Mouse (Mus musculus) heart, embryonic 11.5 days (tissue): ENCODE data around the gene Chmp2a. TPM values are rescaled to one million over a fixed set of nuclear protein-coding genes. Genes with fewer than 3 reads are reported as not detected.
A peak's percentile ranks its signal among the peaks of the same experiment; 100 is the strongest.
"Not testable (repeated sequence)": the region's sequence is repeated elsewhere in the genome, so short reads cannot be mapped to it uniquely, and the experiment has no call there.

Source experiments
- ATAC-seq: fragments of 200-750 bp; cut with Nextera tagmentation; replicated peaks from 2 replicates; pipeline ENCODE4 v1.8.0; 2017; ENCODE audit warnings: moderate library complexity; ENCODE audit not compliant: insufficient number of reproducible peaks, low FRiP score, low TSS enrichment
- H3K27ac ChIP-seq: fragments of 300-500 bp; sonication (generic); 2 replicates; pipeline ENCODE4 v1.5.1; 2014; ENCODE audit warnings: mild to moderate bottlenecking, low read depth, low read length
- H3K27me3 ChIP-seq: fragments of 300-500 bp; sonication (generic); 2 replicates; pipeline ENCODE4 v1.6.1; 2014; ENCODE audit warnings: mild to moderate bottlenecking, low read length, mixed read lengths; ENCODE audit not compliant: control insufficient read depth, insufficient read depth
- H3K36me3 ChIP-seq: fragments of 300-500 bp; sonication (generic); 2 replicates; pipeline ENCODE4 v1.6.1; 2014; ENCODE audit warnings: mild to moderate bottlenecking, low read length, moderate library complexity, mixed read lengths; ENCODE audit not compliant: control insufficient read depth, insufficient read depth
- H3K4me1 ChIP-seq: fragments of 300-500 bp; sonication (generic); 2 replicates; pipeline ENCODE4 v1.6.1; 2014; ENCODE audit warnings: low read length; ENCODE audit not compliant: control insufficient read depth, insufficient read depth
- H3K4me2 ChIP-seq: fragments of 300-500 bp; sonication (generic); 2 replicates; pipeline ENCODE4 v1.6.1; 2014; ENCODE audit warnings: mild to moderate bottlenecking, moderate library complexity
- H3K4me3 ChIP-seq: fragments of 300-500 bp; sonication (generic); 2 replicates; pipeline ENCODE4 v1.5.1; 2014; ENCODE audit warnings: low read depth, low read length
- H3K9ac ChIP-seq: fragments of 300-500 bp; sonication (generic); 2 replicates; pipeline ENCODE4 v1.6.1; 2014; ENCODE audit warnings: mild to moderate bottlenecking, low read depth, low read length, moderate library complexity
- H3K9me3 ChIP-seq: fragments of 300-500 bp; sonication (generic); replicated peaks from 2 replicates; pipeline ENCODE4 v1.6.1; 2016; ENCODE audit warnings: low read length; ENCODE audit not compliant: control insufficient read depth
- WGBS: fragments of 180-500 bp; shearing (Covaris S2); extraction: QIAGEN DNeasy Blood & Tissue Kit; methylation state at CpG from one replicate; pipeline ENCODE4 v1.1.7; 2014; ENCODE audit not compliant: insufficient replicate concordance; 5-methylcytosine and 5-hydroxymethylcytosine counted together
- polyA plus RNA-seq: library from polyadenylated mRNA; unstranded; fragments of >200 nt; fragmentation: Nextera tagmentation; extraction: Ambion mirVana; gene quantifications from 2 replicates; pipeline ENCODE4 v1.2.1, GENCODE M21; 2014

Gene Chmp2a
- 148 and 149 TPM in 2 replicates for polyA plus RNA-seq

DNA sequence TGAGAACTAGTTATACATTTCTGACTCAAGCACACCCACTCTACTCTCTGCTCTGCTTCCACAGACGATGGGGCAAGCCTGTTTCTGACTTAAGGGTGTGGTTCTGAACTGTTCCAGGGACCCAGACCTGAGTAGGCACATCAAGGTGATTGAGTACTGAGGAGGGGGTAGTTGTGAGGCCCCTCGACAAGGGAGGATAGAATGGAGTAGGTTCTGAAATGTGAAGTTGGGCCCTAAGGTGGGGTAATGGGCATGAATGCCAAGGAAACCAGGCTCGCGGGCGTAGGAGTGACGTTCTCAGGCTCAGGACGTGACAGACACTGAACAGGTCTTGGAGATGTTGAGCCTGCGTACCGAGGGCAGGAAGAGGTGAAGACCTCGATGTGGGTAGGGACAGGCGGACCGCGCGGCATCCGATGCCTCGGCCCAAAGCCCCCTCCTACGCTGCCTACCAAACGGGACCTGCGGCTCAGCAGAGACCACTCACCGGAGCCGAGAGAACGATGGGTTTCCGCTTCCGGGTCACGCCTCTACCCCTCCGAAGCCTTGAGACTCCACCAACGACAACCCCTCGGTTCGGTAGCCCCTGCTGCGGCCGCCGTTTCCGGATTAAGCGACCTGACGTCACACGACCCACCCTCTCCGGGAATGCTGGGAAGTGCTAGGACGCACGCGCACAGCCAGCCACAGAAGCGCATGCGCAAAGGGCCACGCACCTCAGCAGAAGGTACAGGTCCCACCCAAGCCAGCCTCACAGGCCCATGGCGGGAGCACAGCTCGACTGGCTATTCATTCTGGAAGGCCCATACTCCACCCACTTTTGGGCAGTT, at the start of gene Chmp2a:
Gene Chmp2a (minus strand): TSS at position 660 of the 830 bp plus-strand sequence.
- Histone ChIP-seq H3K27ac (peak within 1 kb of the TSS; percentile 79), H3K9ac (peak within 1 kb of the TSS; percentile 82), H3K9me3 (no peaks in the 10 kb centered on the region), H3K4me2 (peak within 1 kb of the TSS; percentile 82), H3K36me3 (peaks cover 37% of the 10 kb centered on the region), H3K4me1 (peaks cover 21% of the 10 kb centered on the region), H3K4me3 (peak within 1 kb of the TSS; percentile 55), H3K27me3 (no peaks in the 10 kb centered on the region)
- peak; percentile 74 for ATAC-seq
- WGBS = under 1% methylated on average over 44 of the region's 45 CpGs

GRCm38 (mm10) chr7:13072293-13072692, 37.7 kb upstream of the Chmp2a start:
- WGBS = 46% methylated on average over 5 of the region's 5 CpGs

GRCm38 (mm10) chr7:13063399-13063798, 28.8 kb upstream of the Chmp2a start:
- not testable (repeated sequence) for H3K9me3 ChIP-seq, H3K27me3 ChIP-seq, H3K36me3 ChIP-seq, H3K4me3 ChIP-seq, H3K9ac ChIP-seq, H3K27ac ChIP-seq, ATAC-seq, H3K4me1 ChIP-seq, H3K4me2 ChIP-seq
- 52% methylated on average over 2 of the region's 2 CpGs for WGBS

More at GRCm38 (mm10) chr7:13072293-13072692, 37.7 kb upstream of the Chmp2a start:
- ATAC-seq = no peak
- no peak overlapping the region for H3K9ac ChIP-seq
- no peak overlapping the region for H3K27ac ChIP-seq
- no peaks in the 10 kb centered on the region for H3K9me3 ChIP-seq
- H3K4me3 ChIP-seq = no peak overlapping the region
- no peak overlapping the region for H3K4me2 ChIP-seq
- H3K4me1 ChIP-seq = no peaks in the 10 kb centered on the region
- H3K27me3 ChIP-seq = no peaks in the 10 kb centered on the region
- H3K36me3 ChIP-seq = no peaks in the 10 kb centered on the region

GRCm38 (mm10) chr7:13059536-13059935, 24.9 kb upstream of the Chmp2a start:
- no peaks in the 10 kb centered on the region for H3K36me3 ChIP-seq
- H3K27me3 ChIP-seq = no peaks in the 10 kb centered on the region
- WGBS = 80% methylated on average over 9 of the region's 9 CpGs
- no peak for ATAC-seq
- no peaks in the 10 kb centered on the region for H3K4me1 ChIP-seq
- H3K27ac ChIP-seq = no peak overlapping the region
- H3K9me3 ChIP-seq = 0 out of 2 replicates have a peak, but pooled peaks cover 4% of the 10 kb centered on the region
- no peak overlapping the region for H3K4me2 ChIP-seq
- no peak overlapping the region for H3K9ac ChIP-seq
- no peak overlapping the region for H3K4me3 ChIP-seq

DNA sequence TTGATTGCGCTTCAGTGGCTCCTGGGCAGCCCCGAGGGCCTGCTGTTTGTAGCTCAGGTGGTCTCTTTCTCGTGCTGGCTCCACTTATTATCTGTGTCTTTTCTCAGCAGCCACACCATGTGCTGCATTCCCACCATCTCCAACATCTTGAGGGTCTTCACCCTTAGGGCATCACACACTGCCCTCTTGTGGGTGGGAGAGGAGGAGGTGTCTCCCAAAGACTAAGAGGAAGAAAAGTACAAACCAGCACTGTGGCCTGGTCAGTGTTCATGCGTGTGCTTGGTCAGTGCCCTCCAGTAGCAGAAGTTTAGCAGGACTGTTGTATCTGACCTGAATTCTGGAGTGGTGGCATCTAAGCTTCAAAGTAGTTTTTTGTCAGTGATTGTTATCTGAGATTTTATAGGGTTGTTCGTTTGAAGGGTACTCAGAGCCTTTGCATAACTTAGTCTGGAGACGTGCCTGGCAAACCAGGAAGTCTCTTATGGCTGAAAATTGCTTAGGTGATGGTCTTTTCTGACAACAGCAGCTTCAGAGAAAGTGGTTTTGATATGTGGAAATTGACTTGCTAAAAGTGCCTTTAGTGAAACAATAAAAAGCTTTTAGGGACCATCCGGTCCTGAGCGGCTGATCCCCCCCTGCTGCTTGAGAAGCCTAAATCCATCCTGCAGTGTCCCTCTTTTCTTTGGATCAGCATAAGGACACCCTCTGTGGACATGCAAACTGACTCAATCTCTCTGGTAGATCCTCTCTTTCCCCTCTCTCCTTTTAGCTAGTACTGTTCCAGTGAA, 22.5 kb upstream of the Chmp2a start:
- no peak for ATAC-seq
- WGBS = 65% methylated on average over 8 of the region's 8 CpGs
- Histone ChIP-seq H3K9ac (no peak overlapping the region), H3K9me3 (no peaks in the 10 kb centered on the region), H3K36me3 (no peaks in the 10 kb centered on the region), H3K27ac (no peak overlapping the region), H3K4me3 (no peak overlapping the region), H3K4me1 (peaks cover 3% of the 10 kb centered on the region; the same call in 1 of the 2 replicates), H3K27me3 (no peaks in the 10 kb centered on the region), H3K4me2 (no peak overlapping the region)

GRCm38 (mm10) chr7:13054287-13055010, 19.8 kb upstream of the Chmp2a start, which contains the start of gene Mzf1:
Gene Mzf1, minus strand, starts transcription at chr7:13054764.
- peak; percentile 92 for ATAC-seq
- H3K4me1 ChIP-seq = peaks cover 3% of the 10 kb centered on the region; the same call in 1 of the 2 replicates
- H3K4me2 ChIP-seq = peak within 1 kb of the TSS; percentile 63
- no peaks in the 10 kb centered on the region for H3K36me3 ChIP-seq
- H3K27me3 ChIP-seq = no peaks in the 10 kb centered on the region
- H3K9me3 ChIP-seq = no peaks in the 10 kb centered on the region
- WGBS = under 1% methylated on average over 41 of the region's 41 CpGs
- H3K27ac ChIP-seq = peak within 1 kb of the TSS; percentile 62
- peak within 1 kb of the TSS; percentile 76 for H3K9ac ChIP-seq
- H3K4me3 ChIP-seq = peak within 1 kb of the TSS; percentile 56

DNA sequence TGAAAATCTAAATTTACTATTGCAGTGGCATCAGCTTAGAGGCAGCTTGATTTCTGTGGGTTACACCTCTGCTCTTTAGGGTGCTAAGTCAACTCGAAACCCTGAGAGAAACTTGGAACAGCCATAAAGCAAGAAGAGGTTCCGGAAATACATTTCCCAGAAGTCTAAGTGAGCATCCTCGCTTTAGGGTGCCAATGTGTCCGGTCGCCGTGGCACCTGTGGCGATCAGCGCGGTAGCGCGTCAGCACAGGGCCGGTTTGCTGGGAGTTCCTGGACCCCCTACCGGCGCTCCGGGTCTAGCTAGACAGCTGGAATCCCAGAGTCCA, 19.3 kb upstream of the Chmp2a start:
- Histone ChIP-seq H3K36me3 (no peaks in the 10 kb centered on the region), H3K4me1 (peaks cover 3% of the 10 kb centered on the region; the same call in 1 of the 2 replicates), H3K9me3 (no peaks in the 10 kb centered on the region), H3K9ac (peak overlapping the region; percentile 76), H3K4me2 (peak overlapping the region; percentile 63), H3K27me3 (no peaks in the 10 kb centered on the region), H3K27ac (peak overlapping the region; percentile 62), H3K4me3 (peak overlapping the region; percentile 56)
- ATAC-seq = no peak
- WGBS = 2% methylated on average over 15 of the region's 15 CpGs

DNA sequence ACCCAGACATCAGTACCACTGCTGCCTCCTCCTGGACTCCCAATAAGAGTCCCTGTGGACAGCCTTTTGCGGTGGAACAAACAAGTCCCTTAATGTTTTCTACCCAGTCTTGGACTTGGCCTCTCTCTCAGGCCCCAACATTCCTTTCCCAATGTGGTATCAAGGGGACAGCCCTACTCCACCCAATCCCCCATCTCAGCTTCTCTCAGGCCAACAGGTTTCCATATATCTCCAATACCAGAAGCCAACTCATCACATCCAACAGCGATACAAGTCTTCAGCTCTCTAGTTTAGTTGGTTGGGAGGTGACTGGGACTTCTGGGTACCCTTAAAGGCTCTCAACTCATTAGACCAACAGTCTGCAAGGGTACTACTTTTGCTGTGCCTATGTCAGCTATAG, 18.9 kb upstream of the Chmp2a start:
- H3K4me2 ChIP-seq = peak overlapping the region; percentile 63
- peak overlapping the region; percentile 56 for H3K4me3 ChIP-seq
- H3K4me1 ChIP-seq = peaks cover 3% of the 10 kb centered on the region; the same call in 1 of the 2 replicates
- no peak overlapping the region for H3K9ac ChIP-seq
- no peak overlapping the region for H3K27ac ChIP-seq
- no peaks in the 10 kb centered on the region for H3K9me3 ChIP-seq
- no peak for ATAC-seq
- H3K27me3 ChIP-seq = no peaks in the 10 kb centered on the region
- WGBS = 81% methylated on average over 2 of the region's 2 CpGs
- H3K36me3 ChIP-seq = no peaks in the 10 kb centered on the region
